Mouse (Mus musculus) layer of hippocampus, adult 9-10 months (tissue): ENCODE data around the gene Nhlh1.

Experiments
- DNase-seq: peaks from one replicate; pipeline ENCODE4 v3.0.0; 2022; ENCODE audit warnings: low spot score

Nhlh1 gene

DNA sequence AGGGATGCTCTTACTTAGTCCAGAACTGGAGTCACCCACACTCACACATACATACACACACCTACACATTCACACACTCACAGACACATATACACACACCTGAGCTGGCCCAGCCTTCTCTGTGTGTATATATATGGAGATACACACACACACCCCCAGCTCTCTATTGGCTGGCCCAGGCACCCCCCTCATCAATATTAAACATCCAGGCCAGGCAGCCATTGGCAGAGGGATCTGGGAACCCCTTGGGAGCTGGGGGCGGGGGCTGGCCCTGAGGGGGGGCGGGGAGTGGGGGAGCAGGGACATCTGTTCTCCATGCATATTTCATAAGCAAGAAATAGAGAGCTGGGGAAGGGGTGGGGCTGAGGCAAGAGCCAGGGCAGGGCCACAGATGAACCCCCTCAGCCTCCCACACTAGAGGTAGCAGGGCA, at the start of gene Nhlh1:
Gene Nhlh1, minus strand, starts transcription at position 83 of the 431 bp plus-strand sequence.
- DNase-seq: no peak

DNA sequence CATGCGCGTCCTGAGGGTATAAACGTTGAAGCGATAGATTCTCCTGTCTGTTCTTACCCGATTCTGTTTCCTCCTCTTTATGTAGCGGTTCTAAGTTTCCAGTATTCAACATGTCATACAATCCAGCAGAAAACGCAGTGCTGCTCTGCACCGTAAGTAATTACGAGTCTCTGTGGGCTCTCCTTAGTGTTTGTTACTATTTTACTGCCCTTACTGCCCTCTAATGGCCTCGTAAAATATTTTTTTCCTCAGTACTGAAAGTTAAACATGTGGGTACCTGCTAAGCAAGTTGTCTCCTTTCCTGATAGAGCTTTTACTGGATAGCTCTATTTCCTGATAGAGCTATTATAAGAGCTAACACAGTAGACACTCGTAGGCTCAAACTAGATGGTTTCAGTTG, 47.7 kb upstream of the Nhlh1 start:
- no peak for DNase-seq

DNA sequence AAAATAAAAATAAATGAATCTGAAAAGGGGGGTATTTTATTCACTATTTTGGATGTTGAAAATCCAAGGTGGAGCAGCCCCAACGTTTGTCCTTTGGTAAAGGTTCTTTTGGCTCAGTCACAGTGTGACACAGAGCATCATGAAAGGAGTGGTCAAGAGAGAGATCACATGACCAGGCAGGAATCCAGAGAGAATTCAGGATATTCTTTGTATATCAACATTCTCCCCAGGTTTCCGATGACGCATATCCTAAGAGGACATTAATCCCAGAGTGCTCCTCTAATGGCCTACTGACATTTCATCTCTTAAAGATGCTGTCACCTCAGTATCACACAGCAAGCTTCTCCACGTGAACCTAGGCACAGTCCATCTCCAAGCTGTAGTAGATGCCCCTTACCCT, 46.2 kb upstream of the Nhlh1 start:
- no peak for DNase-seq

DNA sequence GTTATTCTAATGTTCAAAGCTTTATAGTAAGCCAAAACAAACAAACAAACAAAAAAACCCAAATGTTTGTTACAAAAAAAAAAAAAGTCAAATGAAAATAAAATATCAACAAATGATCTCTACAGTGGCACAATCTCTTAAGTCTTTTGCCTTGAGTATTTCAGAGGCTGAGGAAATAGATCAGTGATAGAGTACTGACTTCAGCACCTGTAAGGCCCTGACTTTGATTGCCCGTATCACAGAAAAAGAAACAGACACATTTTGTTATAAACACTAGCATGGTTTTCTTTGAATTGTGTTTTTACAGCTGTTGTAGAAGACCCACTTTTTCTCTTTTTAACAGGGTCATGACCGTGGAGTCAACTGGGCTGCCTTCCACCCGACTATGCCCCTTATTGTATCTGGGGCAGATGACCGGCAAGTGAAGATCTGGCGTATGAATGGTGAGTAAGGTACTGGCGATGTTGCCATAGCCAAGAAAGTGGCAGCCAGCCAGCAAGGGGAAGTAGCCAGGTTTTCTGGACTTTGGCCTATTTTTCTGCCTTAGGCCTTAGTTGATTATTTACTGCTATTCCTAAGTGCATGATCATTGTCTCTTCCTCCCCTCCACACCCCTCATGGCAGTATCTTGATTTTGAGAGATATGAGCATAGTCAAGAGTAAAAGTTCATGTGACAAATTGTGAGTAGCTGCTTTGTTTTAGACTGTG, 42.1 kb upstream of the Nhlh1 start:
- DNase-seq: no peak

DNA sequence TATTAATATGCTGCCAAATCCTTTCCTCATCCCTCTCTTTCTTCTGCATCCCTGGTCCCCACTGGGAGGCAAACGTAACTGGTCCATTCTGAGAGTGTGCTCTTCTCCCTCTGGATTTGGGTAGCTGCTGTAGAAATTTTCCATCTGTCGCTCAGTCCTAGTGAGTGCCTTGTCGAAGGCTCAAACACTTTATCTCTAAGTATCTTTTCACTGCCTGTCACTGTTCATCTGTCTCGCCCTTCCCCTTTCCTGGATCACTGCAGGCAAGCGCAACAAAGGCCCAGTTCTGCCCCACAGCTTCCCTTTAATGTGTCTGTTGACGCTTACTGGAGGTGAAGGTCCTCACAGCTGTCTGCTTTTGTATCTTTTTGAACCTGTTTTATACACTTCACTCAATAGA, 37.8 kb upstream of the Nhlh1 start:
- no peak for DNase-seq

DNA sequence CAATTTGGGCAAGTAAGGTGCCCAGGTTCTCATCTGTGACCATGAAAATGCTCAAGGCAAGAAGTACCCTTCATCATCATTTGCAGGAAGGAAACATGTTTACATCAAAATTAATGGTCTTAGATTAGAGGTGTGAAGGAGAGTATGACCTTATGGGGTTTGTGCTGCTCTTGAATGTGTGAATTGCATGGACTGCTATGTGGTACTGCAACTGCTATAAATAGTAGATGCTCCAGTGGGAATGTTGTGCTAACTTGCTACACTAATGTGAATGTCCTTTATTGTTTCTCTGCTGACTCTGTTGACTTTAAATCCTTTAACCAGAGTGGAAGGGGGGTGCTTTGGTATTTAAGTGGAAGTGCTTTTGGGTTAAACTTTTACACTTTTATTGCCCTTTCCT, 36.9 kb upstream of the Nhlh1 start:
- no peak for DNase-seq

DNA sequence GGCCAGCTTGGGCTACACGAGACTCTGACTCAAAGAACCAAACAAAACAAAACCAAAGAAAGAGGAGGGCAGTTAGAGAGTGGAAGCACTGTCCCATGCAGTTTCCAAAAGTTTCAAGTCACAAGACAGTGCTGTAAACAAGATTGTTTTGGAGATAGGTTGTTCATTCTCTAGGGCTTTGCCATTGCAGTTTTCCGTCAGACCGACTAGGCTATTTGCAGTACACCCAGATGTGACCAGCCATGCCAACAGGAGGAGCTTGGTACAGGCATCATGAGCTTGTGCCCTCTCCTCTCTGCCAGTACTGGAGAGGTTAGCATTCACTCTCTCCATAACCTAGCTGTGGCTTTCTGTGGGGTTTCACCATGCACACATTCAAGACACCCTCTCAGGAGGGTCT, 36.1 kb upstream of the Nhlh1 start:
- DNase-seq: no peak

DNA sequence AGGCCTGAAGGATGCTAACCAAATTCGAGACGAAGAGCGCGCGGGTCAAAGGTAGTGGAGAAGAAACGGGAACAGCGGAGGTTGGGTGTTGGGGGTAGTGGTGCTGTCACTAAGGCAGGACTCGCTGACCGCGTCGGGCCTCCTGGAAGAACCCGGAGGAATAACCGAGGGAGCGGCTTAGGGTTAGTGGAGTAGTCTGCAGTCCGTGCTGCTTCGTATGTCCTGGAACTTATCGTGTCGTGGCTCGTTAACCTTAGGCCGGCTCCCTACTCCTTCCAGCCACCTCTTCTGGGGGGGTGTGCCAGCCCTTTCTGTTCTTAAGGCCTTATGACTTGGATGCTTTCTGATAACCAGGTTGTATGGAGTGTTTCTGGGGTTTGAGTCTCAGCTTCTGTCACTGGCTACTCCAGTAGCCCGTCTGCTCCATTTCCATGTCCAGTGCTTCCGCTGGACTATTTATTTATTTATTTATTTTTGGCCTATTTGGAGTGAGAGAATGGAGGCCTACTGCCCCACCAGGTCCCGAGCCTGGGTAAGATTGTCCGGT, 25.6 kb upstream of the Nhlh1 start:
- DNase-seq: no peak

DNA sequence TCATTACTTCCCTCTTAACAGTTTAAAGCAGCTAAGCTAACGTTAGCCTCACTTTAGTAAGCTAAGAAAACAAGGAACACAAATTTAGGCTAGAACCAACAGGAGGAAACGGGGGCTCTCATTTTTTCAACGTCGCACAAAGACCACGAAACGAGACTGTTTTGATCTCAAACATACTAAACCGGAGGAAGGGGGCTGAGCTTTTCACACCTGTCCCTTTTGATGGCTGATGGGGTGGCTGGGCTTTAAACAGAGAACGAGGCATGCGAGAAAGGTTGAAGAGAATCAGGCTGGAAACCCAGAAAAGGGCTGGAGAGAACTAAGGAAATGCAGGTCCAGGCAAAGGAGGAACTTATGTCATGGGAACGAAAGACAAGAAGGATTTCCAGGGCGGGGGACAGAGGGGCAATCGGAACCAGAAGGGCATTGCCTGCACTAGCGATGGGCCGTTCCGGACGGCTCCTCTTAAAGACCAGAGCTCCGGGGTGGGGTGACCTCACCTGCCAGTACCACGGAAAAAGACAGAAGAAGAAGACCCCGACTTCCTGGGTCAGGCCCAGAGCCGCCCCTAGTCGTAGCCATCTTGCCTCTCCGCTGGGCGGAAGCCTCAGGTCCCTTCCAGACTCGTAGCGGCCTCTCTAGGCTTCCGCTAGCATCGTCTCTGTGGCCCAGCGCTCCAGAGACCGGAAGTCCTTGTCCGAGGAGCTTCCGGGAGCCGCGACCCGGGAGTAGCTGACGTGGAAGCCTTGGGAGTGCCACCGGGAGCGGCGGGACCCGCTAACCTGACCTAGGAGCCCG, 24.9 kb upstream of the Nhlh1 start, which contains the start of the genes Copa and Ncstn:
Gene Copa, plus strand, starts transcription at position 429 of the 798 bp plus-strand sequence.
Gene Ncstn, minus strand, starts transcription at position 695 of the 798 bp plus-strand sequence.
- peak; percentile 85 for DNase-seq

DNA sequence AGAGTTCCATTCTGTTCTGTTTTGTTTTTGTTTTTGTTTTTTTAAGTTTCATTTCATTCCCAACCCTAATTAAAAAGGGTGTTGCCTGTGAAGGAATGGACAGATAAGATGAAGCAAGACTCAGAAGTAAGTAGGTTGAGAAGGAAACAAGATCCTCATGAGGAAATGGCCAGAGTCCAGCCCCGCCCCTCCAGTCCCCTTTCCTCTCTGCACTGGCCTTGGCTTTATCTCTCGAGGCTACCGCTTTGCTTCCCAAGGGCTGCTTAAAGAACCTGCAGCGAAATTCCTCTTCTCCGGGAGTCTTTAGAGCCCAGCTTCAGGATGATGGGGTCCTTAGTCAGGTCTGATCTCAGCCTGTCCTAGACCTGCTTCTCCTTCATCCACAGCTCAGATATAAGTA, 20.6 kb upstream of the Nhlh1 start:
- no peak for DNase-seq

DNA sequence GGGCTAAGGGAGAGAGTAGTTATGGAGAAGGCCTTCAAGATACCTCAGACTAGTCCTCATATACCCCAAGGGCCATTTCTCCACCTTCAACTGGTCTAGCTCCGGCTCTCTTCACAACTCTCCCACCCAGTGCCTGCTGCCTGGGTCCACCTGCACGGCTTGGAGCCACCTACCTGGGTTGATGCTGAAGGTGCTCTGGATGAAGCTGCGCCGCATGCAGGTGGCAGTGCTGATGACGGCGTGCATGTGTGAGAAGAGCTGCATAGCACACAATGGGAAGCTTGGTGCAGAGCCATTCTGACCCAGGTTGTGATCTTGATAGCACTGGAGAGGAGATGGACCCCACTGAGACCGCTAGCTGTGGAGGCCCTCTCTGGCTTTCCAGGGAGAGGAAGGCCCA, 15.2 kb upstream of the Nhlh1 start:
- no peak for DNase-seq

DNA sequence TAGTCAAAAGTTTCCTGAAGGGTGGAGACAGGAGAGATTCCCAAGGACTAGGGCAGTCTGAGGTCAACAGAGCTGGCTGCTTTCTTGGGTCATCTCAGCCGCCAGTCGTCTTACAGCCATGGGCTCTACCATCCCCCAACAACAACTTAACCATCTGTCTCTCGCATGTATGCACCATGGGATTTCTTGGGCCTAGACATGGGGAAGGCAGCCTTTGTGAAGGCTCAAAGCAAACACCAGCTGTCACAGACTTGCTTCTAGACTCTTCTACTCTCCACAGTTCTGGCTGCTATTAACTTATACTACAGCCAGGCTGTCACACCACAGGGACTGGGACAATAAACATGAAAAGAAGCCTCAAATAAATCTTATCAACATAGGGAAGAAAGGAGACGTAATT, 14.2 kb upstream of the Nhlh1 start:
- no peak for DNase-seq

DNA sequence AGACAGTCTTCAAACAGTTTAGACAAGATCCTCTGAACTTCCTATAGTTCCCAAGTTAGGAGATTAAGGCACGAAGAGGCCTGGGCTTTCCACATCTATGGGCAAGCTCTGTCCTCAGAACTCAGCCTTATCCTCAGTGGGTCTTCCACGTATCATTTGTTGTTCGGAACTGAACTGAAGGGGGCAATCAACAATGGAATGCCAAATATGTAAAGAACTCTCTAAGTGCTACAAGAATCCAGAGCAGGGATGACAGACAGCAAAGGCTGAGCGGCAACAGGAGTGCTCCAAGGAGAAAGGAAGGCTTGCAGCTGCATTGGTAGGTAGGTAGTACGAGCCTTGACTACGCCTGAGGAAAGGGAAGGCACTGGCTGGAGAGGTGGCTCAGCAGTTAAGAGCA, 12.9 kb upstream of the Nhlh1 start:
- no peak for DNase-seq

DNA sequence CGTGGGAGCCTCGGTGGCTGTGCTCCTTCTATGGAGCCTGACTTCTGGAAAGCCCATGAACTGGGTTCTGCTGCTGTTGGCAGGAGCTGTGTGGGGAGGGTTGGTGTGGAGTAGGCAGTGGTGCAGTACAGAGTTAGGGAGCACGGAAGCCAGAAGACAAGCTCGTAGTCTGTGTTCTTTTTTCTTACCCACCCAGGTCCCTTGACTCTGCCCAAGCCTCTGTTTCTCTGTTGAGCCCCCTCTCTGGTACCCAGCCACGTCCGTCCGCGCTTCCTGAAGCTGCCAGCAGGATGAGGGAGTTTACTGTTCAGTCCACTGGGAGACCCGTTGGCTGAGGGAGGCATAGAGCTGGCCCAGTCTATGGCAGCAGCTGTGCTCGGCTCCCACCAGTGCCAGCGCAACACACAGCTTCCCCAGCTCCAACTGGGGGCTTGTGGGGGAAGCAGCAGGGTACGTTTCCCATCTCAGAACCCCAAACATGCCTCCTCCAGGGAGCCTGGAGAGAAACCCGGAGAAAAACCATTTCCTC, 7.3 kb upstream of the Nhlh1 start:
- no peak for DNase-seq

DNA sequence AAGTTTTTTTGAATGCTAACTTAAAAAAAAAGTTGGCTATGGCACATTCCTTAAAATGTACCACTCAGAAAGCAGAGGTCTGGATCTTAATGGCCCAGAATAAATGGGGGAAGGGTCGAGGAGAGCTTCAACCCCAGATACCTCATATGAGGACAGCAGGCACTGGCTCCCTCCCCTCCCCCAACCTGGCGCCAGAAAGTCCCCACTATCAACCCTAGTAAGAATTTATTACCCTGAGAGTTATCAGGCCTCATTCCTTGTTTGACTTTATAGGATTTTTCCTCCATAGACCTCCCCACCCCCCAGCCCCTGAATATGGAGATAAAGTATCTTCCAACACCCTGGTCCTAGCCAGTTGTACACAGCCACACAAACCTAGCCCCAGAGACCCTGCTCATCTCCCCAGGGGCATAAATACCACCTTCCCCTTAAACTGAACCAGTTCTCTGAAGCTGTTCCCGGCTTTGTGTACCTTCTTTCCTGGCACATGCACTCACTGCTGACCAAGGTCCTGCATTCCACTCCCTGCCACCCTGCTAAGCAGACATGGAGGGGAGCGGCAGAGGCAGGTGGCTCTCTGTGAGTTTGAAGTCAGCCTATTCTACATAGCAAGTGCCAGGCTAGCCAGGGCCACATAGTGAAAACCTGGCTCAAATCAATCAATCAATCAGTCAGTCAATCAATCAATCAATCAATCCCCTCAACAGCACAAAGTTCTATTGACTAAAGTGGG, 6.1 kb upstream of the Nhlh1 start:
- DNase-seq: no peak

DNA sequence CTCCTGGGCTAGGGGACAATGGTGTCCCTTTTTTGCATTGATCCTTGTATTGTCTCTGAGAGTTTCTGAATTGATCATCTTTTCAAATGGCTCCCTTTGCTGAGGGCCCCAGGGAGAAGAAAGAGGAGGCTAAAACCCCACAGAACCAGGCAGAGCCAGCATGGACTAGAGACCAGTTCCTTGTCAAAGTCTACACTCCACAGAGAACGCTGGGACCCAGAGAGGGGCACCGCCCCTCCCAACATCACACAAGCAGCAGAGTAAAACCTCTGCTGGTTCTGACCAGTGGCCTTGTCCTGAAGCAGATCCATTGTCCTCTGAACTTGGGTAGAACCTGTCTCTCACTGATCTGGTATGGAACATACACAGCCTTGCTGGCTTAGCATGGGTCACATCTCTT, 4.7 kb upstream of the Nhlh1 start:
- DNase-seq: no peak

DNA sequence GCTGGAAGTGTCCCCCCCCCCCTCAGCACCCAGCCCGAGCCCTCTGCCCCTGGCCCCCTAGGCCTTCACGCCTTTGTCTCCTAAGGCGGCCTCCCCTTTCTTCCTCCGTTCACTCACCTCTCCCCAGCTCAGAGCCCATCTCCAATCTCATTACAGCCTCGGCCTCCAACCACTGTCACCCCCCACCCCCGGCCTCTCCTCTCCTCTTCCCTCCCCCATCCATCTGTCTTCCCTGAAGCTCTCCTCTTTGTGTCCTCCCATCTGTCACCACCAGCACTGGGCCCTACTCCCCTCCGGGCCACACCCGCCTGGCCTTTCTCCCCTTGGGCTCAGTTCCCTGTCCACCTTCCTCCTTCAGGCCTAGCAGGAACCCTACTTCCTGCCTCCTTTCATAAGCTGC, 3.8 kb upstream of the Nhlh1 start:
- no peak for DNase-seq

DNA sequence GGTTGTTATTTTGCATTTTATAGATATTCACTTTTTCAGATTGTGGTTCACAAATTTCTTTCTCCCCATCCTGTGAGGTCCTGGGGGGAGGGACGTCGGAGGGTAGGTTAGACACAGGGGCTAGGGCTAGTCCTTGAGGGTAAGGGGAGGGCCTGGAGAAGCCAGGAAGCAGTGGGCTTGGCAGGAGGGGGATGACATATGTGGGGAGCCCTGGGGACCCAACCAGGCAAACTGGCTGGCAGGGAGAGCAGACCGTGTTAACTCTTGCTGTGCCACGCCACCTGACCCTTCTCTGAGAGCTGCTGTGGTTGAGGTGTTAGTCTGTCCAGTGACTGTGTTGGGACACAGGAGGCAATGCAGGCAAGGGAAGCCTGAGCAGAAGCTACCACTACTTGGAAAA, 3.3 kb upstream of the Nhlh1 start:
- DNase-seq: no peak

DNA sequence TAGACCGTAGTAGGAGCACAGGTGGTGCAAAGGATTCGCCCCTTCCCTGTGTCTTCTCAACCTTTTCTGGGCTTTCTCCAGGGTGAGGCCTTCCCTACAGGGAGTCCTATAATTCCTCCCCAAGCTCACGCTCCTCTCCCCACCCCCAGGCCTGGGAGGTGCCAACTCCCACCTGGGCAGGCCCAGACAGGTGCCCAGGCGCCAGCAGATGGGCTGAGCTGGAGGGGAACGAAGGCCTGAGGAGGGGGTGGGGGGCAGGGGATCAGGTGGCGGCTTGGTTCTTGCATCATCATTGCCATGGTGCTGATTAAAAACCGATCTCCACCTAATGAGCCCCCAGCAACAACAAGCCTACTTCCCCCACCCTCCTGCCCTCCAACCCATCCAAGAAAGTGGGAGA, 1.5 kb upstream of the Nhlh1 start:
- no peak for DNase-seq

DNA sequence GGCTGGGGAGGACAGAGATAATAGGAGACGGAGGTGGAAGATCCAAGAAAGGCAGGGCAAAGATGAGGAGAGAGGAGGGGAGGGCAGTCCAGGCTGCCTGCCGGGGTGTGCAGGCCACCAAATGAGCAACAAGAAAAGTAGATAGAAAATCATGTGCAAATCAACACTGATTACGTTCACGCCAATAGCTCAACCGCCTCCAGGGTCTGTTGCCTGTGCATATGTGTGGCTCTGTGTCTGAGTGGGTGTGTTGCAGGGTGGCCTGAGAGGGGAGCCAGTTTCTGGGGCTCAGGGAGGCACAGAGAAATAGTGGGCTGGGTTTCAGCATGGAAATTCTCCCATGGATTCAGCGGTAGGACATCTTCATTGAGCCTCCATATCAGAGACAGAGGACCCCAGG, 948 bp upstream of the Nhlh1 start:
- no peak for DNase-seq

DNA sequence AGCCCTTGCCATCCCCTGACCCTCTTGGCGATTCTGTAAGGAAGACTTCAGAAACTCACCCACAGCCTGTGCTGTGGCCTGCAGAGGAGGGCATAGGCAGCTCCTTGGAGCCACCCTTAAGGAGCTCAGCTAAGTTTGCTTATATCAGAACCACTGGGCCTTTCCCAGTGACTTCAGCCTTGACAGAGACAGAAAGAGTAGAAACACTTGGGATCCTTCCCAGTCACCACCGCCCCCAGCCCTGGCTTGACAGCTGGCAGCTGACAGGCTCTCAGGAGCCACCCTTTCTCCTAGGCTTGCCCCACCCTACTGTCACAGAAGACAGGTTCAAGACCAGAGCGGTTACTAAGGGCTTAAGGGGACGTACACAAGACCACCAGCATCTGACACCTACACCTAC, 1.1 kb downstream of the Nhlh1 start:
- no peak for DNase-seq
